Mouse (Mus musculus) CH12.LX (cell line): ENCODE measurements around the gene Krtap9-5. TPM values are rescaled to one million over a fixed set of nuclear protein-coding genes. Genes with fewer than 3 reads are reported as not detected.

Experiments
- DNase-seq: peaks from one replicate; pipeline ENCODE4 v3.0.0-alpha.2; 2013; ENCODE audit errors: extremely low read depth
- H3K27ac ChIP-seq: 2 replicates; pipeline ENCODE4 v1.5.1; 2012; ENCODE audit warnings: low read depth, mild to moderate bottlenecking, control low read depth, moderate library complexity; ENCODE audit not compliant: insufficient read depth
- H3K27me3 ChIP-seq: replicated peaks from 2 replicates; pipeline ENCODE3; 2012; ENCODE audit warnings: inconsistent platforms
- H3K36me3 ChIP-seq, 2 experiments: replicated peaks in 1 of 2; 2 replicates each; pipeline versions ENCODE3 to v1.6.1; 2012; ENCODE audit warnings: inconsistent platforms in 1 of 2, low read length in 1 of 2, mild to moderate bottlenecking in 1 of 2, mixed read lengths in 1 of 2, moderate library complexity in 1 of 2; ENCODE audit not compliant: control insufficient read depth in 1 of 2, insufficient read depth in 1 of 2
- H3K4me1 ChIP-seq, 2 experiments: 2 replicates each; pipeline ENCODE4 v1.6.1; 2012; ENCODE audit warnings: inconsistent platforms in 1 of 2, moderate library complexity in 1 of 2; ENCODE audit not compliant: insufficient read depth in 2 of 2, control insufficient read depth in 1 of 2
- H3K4me2 ChIP-seq: 2 replicates; pipeline ENCODE4 v1.6.1; 2012; ENCODE audit warnings: low read depth, mild to moderate bottlenecking, control low read depth; ENCODE audit not compliant: poor library complexity, insufficient read depth, severe bottlenecking
- H3K4me3 ChIP-seq, 3 experiments: fragments of 150-350 bp in 1 of 3; sonication (generic) in 1 of 3; replicated peaks in 1 of 3; 2 replicates each; pipeline versions ENCODE3 to v1.5.1; 2011 to 2012; ENCODE audit warnings: low read depth in 2 of 3, low read length in 2 of 3, mild to moderate bottlenecking in 2 of 3, moderate library complexity in 2 of 3, control low read depth in 1 of 3, improper control_type of control experiment in 1 of 3, inconsistent platforms in 1 of 3, mixed read lengths in 1 of 3; ENCODE audit not compliant: poor library complexity in 1 of 3
- H3K79me2 ChIP-seq: replicated peaks from 2 replicates; pipeline ENCODE4 v1.6.1; 2012; ENCODE audit warnings: mild to moderate bottlenecking, moderate library complexity; ENCODE audit not compliant: control insufficient read depth, poor library complexity, insufficient read depth, severe bottlenecking; ENCODE audit errors: extremely low read depth
- H3K9ac ChIP-seq: 2 replicates; pipeline ENCODE4 v1.6.1; 2012; ENCODE audit warnings: low read depth, mild to moderate bottlenecking, control low read depth, moderate library complexity; ENCODE audit not compliant: insufficient read depth
- H3K9me3 ChIP-seq: replicated peaks from 2 replicates; pipeline ENCODE3; 2012; ENCODE audit warnings: low read length, inconsistent platforms, mixed read lengths
- CTCF ChIP-seq, 2 experiments: IDR thresholded peaks in 1 of 2; conservative IDR thresholded peaks in 1 of 2; 2 replicates each; pipeline ENCODE4 v1.5.1; 2011 to 2012; ENCODE audit warnings: low read depth in 2 of 2, low read length in 2 of 2, improper control_type of control experiment in 1 of 2, inconsistent platforms in 1 of 2, mild to moderate bottlenecking in 1 of 2, moderate library complexity in 1 of 2
- GABPA ChIP-seq: IDR thresholded peaks from 2 replicates; pipeline ENCODE4 v1.6.1; 2012; ENCODE audit warnings: low read depth, low read length, improper control_type of control experiment, inconsistent platforms; ENCODE audit not compliant: insufficient replicate concordance
- IRF4 ChIP-seq: IDR thresholded peaks from 2 replicates; pipeline ENCODE4 v1.6.1; 2014; ENCODE audit warnings: low read depth, mild to moderate bottlenecking, inconsistent platforms, low read length, improper control_type of control experiment
- KAT2A ChIP-seq: IDR thresholded peaks from 2 replicates; pipeline ENCODE4 v1.6.1; 2012; ENCODE audit warnings: low read length, improper control_type of control experiment, inconsistent platforms; ENCODE audit not compliant: insufficient replicate concordance
- MAZ ChIP-seq: IDR thresholded peaks from 2 replicates; pipeline ENCODE4 v1.6.1; 2012; ENCODE audit warnings: low read depth, mild to moderate bottlenecking, inconsistent platforms, low read length, improper control_type of control experiment, moderate library complexity
- MXI1 ChIP-seq: IDR thresholded peaks from 2 replicates; pipeline ENCODE4 v1.6.1; 2011; ENCODE audit warnings: mild to moderate bottlenecking, low read depth, low read length, improper control_type of control experiment
- PAX5 ChIP-seq: IDR thresholded peaks from 2 replicates; pipeline ENCODE4 v1.6.1; 2012; ENCODE audit warnings: low read length, inconsistent platforms, mixed read lengths
- POLR2A ChIP-seq: IDR thresholded peaks from 2 replicates; pipeline ENCODE4 v1.6.1; 2011; ENCODE audit warnings: low read depth, mild to moderate bottlenecking, improper control_type of control experiment, low read length
- RAD21 ChIP-seq: IDR thresholded peaks from 2 replicates; pipeline ENCODE4 v1.6.1; 2011; ENCODE audit warnings: low read depth, mild to moderate bottlenecking, low read length, improper control_type of control experiment, moderate library complexity
- SIN3A ChIP-seq: IDR thresholded peaks from 2 replicates; pipeline ENCODE4 v1.6.1; 2012; ENCODE audit warnings: low read length, improper control_type of control experiment, inconsistent platforms
- SMC3 ChIP-seq: IDR thresholded peaks from 2 replicates; pipeline ENCODE4 v1.6.1; 2011; ENCODE audit warnings: low read depth, low read length, improper control_type of control experiment
- TBP ChIP-seq: conservative IDR thresholded peaks from 2 replicates; pipeline ENCODE4 v1.6.1; 2011; ENCODE audit warnings: low read depth, low read length, improper control_type of control experiment
- TCF12 ChIP-seq: IDR thresholded peaks from 2 replicates; pipeline ENCODE4 v1.6.1; 2014; ENCODE audit warnings: low read depth, mild to moderate bottlenecking, inconsistent platforms, low read length, improper control_type of control experiment
- UBTF ChIP-seq: IDR thresholded peaks from 2 replicates; pipeline ENCODE4 v1.6.1; 2012; ENCODE audit warnings: low read depth, mild to moderate bottlenecking, inconsistent platforms, low read length, improper control_type of control experiment, moderate library complexity
- USF1 ChIP-seq: IDR thresholded peaks from 2 replicates; pipeline ENCODE4 v1.6.1; 2014; ENCODE audit warnings: low read depth, mild to moderate bottlenecking, inconsistent platforms, low read length, improper control_type of control experiment
- ZKSCAN1 ChIP-seq: IDR thresholded peaks from 2 replicates; pipeline ENCODE4 v1.6.1; 2012; ENCODE audit warnings: low read depth, inconsistent platforms, low read length, improper control_type of control experiment, borderline replicate concordance
- ZMIZ1 ChIP-seq: IDR thresholded peaks from 2 replicates; pipeline ENCODE4 v1.6.1; 2012; ENCODE audit warnings: low read depth, mild to moderate bottlenecking, inconsistent platforms, low read length, improper control_type of control experiment
- dilution Hi-C: fragments of 300-500 bp; cut with MboI; formaldehyde crosslinking; loops from 2 replicates; pipeline ENCODE4 v1.14.3; 2020; ENCODE audit warnings: low sequenced_read_pairs; ENCODE audit not compliant: extremely low pct_unique_long_range_greater_than_20kb, extremely low pct_ligation_motif_present
- in situ Hi-C: fragments of 300-500 bp; cut with MboI; formaldehyde crosslinking; loops from 3 replicates; pipeline ENCODE4 v1.14.3; 2019; ENCODE audit warnings: low sequenced_read_pairs, low pct_ligation_motif_present, low pct_unique_long_range_greater_than_20kb, mixed read lengths
- polyA plus RNA-seq: library from polyadenylated mRNA; unstranded; fragments of >175 nt; gene quantifications from 2 replicates; pipeline ENCODE4 v1.2.1, GENCODE M21; 2012; ENCODE audit warnings: low read depth; ENCODE audit not compliant: insufficient read length
- total RNA-seq, 2 experiments: library from RNA; depleted of rRNA; stranded (reverse); fragments of 300-350 nt in 1 of 2; fragments of >200 nt in 1 of 2; gene quantifications; 2 replicates each; pipeline ENCODE4 v1.2.3; 2012 to 2014

The Krtap9-5 gene
- total and polyA plus RNA-seq, 3 experiments = not detected

DNA sequence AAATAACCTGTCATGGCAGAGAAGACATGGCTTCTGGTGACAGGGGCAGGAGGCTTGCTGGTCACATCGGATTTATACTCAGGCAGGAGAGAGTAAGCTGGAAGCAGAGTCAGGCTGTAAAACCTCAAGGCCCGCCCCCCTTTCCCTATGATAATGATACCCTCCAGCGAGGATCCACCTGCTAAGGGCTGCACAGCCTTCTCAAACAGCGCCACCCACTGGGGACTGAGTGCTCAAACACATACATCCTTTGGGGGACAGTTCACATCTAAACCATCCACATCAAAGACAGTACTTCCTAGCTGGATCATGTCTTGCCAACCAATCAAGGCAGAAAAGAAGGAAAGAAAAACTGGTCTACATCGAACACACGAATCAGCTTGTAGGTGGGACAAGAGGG, 15.9 kb downstream of the Krtap9-5 start:
- no peak overlapping the region for H3K9ac ChIP-seq
- H3K27me3 ChIP-seq = peaks cover 86% of the 10 kb centered on the region
- no peak overlapping the region for H3K4me3 ChIP-seq
- dilution Hi-C loops = no loop called here
- H3K9me3 ChIP-seq = no peaks in the 10 kb centered on the region
- no peaks in the 10 kb centered on the region; the same call in 1 of the 2 replicates for H3K79me2 ChIP-seq
- no peak overlapping the region for H3K4me2 ChIP-seq
- DNase-seq = peak; percentile 12
- no peaks in the 10 kb centered on the region for H3K4me1 ChIP-seq
- H3K36me3 ChIP-seq = no peaks in the 10 kb centered on the region
- TF ChIP-seq IRF4 (no peak), PAX5 (no peak), ZMIZ1 (no peak), SMC3 (peak; percentile 28), TBP (no peak), UBTF (no peak), RAD21 (peak; percentile 35), CTCF (conservative IDR thresholded peaks at IDR 0.05 in 1 of 2, IDR thresholded peaks at IDR 0.05 in 1 of 2; ENCODE audit: low read depth in 2 of 2, low read length in 2 of 2) (peak; percentile 17 to 58; a peak in 3 of 4 replicates)
- in situ Hi-C loops = no loop called here
- no peak overlapping the region for H3K27ac ChIP-seq

DNA sequence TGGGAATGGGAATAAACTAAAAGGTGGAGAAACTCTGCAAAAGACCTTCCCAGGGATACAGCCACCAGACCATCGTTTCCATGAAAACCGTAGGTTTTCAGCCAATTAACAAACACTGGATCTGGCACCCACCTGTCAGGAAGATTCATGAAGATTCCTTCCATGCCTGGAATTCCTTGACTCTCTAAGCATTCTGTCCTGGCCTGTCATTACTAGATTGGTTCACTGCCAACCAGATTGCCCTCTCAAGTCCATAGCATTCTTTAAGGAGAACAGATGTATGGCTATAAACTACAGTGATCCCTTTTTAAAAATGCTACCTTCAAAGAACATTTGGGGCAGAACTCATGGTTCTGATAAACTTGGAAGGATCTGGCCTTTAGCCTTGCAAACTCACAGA, 17.7 kb downstream of the Krtap9-5 start:
- in situ Hi-C loops = no loop called here
- Histone ChIP-seq H3K27me3 (peaks cover 82% of the 10 kb centered on the region), H3K9me3 (no peaks in the 10 kb centered on the region), H3K4me3 (no peak overlapping the region), H3K4me1 (no peaks in the 10 kb centered on the region), H3K4me2 (no peak overlapping the region), H3K36me3 (no peaks in the 10 kb centered on the region), H3K27ac (no peak overlapping the region), H3K9ac (no peak overlapping the region), H3K79me2 (no peaks in the 10 kb centered on the region; the same call in 1 of the 2 replicates)
- no peak for DNase-seq
- TF ChIP-seq CTCF (conservative IDR thresholded peaks at IDR 0.05 in 1 of 2, IDR thresholded peaks at IDR 0.05 in 1 of 2; ENCODE audit: low read depth in 2 of 2, low read length in 2 of 2) = no peak
- TF ChIP-seq MXI1 = no peak
- no peak for TF ChIP-seq TCF12
- TF ChIP-seq SIN3A = no peak
- no peak for TF ChIP-seq MAZ
- TF ChIP-seq POLR2A = no peak
- TF ChIP-seq ZKSCAN1 = no peak
- no peak for TF ChIP-seq USF1
- no peak for TF ChIP-seq KAT2A
- TF ChIP-seq PAX5 = no peak
- no peak for TF ChIP-seq UBTF
- TF ChIP-seq GABPA = no peak
- TF ChIP-seq RAD21 = no peak
- dilution Hi-C loops = no loop called here
